Mouse (Mus musculus): ENCODE results near the gene Srrm3.

The Srrm3 gene

DNA sequence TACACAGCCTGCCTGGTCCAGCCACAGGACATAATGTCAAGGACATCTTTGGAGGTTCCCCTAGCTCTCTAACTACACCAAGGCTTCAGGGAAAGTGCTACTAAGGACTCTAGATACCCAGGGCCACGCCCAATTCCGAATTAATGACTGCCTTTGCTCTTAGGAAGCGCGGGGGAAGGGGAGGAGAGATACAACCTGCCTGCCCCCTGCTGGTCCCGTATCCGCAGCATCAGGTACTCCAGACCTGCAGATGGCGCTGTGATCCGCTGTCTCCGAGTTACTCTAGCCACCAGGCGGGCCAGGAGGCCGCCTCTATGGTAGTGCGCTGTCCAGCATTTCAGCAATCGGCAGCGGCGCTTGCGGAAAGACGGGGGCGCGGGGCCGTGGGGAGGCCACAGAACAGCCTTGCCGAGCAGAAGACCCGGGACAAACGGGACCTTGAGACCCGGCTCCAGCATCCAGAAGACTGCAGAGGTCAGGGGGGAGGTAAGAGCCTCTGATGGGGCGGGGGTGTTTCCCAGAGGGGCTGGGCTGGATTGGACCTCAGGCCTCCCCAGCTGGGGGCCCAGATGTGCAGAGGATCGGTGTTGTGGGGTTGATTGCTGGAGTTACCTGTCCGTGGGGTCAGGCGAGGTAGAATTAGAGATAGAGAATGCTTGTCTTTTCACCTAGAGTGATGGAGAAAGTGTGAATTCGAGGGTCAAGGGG is at the start of gene Srrm3:
TSS of gene Srrm3 (plus strand) at position 336 of the 708 bp plus-strand sequence.
- peak; percentile 96 for DNase-seq (ENCODE audit: low read depth)

GRCm38 (mm10) chr5:135761881-135762280 is 44.8 kb upstream of the Srrm3 start:
- no peak for DNase-seq (ENCODE audit: low read depth)

DNA sequence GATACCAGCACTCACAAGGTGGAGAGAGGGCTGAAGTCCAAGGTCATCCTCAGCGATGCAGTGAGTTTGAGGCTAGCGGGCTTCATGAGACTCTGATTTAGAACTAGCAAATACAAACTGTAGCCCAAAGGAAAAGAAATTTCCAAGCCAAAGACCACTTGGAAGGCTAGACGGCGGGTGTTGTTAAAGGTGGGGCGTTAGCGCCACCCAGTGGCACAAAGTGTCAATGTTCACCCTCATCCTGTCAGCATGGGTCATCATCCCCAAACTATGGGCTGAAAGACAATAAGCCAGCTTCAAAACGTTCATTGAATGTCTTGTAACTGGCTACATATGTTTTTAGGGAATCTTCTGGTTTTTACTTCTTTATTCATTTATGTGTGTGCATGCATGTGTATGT is 43.2 kb upstream of the Srrm3 start:
- peak; percentile 84 for DNase-seq (ENCODE audit: low read depth)

DNA sequence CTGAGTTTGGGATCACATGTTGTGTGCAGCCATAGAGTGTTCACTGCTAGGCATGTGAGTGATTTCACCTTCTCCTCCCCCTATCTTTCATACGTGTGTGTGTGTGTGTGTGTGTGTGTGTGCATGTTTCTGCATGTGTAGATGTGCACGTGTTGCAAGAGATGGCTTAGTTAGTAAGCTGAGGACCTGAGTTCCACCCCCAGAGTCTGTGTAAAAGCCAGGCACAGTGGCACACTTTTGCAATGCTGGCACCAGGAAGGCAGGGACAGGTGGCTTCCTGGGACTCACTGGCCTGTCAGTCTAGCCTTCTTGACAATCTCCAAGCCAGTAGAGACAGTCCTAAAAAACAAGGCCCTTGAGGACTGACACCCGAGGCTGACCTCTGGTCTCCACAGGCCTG is 41.7 kb upstream of the Srrm3 start:
- DNase-seq (ENCODE audit: low read depth), result no peak

DNA sequence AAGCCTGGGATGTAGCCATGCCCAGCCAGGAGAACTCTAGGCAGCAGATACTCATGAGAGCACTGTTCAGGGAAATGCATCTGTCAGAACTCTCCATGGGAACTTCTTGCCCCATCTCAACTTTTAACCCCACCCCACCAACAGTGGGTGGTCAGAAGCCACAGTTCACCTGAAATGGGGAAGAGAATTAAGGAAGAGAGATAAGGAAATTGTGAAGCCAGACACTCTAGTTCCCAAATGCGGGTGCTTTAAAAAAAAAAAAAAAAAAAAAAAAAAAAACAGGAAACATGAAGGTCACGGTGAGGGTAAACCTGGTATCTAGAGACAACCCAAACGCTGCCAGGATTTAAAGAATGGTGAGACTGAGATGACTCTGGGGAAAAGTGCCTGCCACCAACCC is 34.2 kb upstream of the Srrm3 start:
- DNase-seq (ENCODE audit: low read depth), result no peak

GRCm38 (mm10) chr5:135776546-135776945 is 30.1 kb upstream of the Srrm3 start:
- DNase-seq (ENCODE audit: low read depth), result no peak

GRCm38 (mm10) chr5:135777796-135778470 is 28.8 kb upstream of the Srrm3 start, which contains the start of gene Styxl1:
TSS of gene Styxl1 (minus strand) at chr5:135778385.
- no peak for DNase-seq (ENCODE audit: low read depth)

DNA sequence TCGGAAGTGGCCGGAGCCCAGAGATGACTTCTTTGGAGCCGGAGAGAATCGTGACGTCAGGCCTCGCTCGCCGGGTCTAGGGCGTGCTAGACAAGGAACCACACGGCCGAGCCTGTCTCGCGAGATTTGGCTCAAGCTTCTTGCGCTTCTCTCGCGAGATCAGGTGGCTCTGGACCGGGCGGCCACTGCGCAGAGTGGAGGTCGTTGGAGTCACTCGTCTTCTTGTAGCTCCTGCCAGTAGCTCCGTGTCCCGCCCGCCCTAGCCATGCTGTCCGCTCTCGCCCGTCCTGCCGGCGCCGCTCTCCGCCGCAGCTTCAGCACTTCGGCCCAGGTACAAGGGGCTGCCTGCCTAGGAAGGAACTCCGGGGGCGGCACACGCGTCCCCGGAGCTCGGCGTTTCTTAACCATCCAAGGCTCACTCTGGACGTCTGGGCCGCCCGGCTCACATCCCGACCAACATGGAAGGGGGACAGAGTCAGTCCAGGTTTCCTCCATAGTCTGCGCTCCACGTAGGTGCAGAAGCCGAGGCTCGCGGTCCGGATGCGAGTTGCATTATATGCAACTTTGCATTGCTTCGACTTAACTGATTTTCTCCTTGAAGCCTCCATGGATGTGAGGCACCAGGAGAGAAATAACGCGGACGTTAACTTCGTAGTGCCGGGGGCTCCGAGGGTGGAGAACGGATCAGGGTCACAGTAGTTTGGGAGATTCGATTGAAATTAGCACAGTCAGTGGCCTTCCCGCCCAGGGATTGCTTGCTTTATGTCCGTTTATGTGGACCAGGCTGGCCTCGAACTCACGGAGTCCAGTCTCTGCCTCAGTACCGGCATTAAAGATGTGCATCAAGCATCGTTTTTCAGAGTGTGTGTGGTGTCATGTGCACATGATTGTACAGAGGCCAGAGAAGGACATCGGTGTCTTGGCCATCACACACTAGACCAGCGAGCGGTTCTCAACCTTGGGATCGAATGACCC is 27.9 kb upstream of the Srrm3 start, which contains the start of gene Mdh2:
TSS of gene Mdh2 (plus strand) at position 10 of the 975 bp plus-strand sequence.
- DNase-seq (ENCODE audit: low read depth), result peak; percentile 100

GRCm38 (mm10) chr5:135780331-135780730 is 26.4 kb upstream of the Srrm3 start:
- DNase-seq (ENCODE audit: low read depth), result peak; percentile 66

DNA sequence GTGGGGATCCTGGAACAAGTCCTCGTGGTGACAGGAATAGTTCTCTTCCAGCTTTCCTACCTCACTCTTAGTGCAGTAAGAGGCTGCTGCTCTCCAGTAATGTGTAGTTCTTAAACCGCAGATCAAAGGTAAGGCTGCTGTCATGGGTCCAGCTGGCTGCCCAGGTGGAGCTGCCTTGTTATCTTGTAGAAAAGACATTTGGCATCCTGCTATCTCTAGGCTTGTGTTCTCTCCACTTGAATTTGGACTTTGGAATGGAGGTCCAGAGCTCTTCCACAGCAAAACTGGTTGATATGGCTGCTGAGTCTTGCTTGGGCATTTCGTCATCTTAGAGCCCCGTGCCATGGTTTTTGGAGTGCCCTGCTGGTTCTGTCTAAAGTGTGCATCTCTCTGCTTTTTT is 23.8 kb upstream of the Srrm3 start:
- no peak for DNase-seq (ENCODE audit: low read depth)

DNA sequence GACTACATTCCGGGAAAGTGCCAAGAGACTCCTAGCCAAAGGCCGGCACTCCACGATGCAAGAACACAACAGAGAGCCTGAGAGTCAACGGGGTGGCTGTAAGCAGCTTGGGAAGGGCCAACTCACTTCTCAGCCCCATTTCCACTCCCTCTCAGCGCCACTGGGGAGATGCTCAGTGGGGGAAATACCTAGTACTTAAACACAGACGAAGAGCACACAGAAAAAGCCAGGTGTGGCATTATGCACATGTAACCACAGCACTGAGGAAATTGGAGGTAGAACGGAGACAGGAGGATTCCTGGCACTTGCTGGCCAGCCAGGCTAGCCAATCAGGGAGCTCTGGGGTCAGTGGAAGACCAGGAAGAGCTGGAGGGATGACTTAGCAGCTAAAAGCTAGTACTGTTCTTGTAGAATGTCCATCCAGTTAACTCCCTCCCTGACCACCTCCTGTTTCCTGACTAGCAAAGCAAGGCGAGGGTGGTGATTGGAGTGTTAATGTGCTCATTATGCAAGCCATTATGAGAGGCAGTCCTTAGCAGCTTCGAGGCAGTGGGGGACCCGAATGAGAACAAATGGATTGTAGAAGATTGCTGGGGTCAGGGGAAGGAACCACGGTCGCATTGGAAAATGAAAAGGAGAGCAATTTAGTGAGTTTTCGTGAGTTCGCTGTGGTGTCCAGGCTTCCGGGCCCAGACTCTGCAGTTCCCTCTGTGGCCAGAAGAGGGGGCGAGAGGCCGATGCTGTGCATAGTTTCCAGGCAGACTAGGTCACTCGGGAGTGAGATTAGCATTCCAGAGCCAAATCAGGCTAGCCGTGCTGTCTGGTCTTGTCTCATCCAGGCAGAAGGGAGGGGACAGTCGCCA is 12.5 kb upstream of the Srrm3 start:
- peak; percentile 86 for DNase-seq (ENCODE audit: low read depth)

GRCm38 (mm10) chr5:135794859-135795181 is 11.9 kb upstream of the Srrm3 start:
- no peak for DNase-seq (ENCODE audit: low read depth)

- DNase-seq (ENCODE audit: low read depth), result peak; percentile 45
These were observed 6.9 kb upstream of the Srrm3 start for GRCm38 (mm10) chr5:135799746-135800145.

DNA sequence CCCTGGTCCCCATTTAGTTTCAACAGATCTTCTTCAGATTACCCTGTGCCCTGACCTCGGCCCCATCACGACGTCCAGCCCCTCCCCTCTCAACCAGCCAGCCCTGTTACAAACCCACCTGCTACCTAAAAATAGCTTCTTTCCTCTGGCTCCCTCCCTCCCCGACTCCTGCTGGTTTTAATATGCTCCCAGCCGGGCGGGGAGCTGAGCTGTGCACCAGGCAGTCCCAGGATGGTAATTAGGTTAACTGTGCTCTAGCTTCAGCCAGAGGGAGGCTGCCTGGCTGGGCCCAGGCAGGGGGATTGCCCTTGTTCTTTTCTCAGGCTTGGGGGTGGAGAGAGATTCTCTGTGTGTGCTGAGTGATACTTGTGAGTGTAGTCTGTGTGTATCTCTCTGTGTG is 5.8 kb upstream of the Srrm3 start:
- DNase-seq (ENCODE audit: low read depth), result no peak

DNA sequence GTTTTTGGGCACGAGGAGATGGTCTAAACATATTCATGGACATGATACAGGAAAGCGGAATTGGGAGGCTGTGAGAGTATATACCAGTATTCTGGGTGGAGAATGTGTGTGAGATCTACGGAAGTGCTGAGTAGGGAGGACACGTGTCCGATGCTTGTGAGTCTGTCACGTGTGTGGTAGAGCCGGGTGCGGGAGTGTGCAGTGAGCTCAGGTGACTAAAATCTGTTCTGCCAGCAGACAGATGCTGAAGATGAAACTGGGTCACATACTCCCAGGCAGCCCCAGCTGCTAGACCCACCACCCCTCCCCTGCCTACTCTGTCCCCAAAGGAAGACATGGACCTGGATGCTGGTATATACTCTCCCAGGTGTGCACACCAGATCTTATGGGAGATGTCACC is 4.0 kb upstream of the Srrm3 start:
- no peak for DNase-seq (ENCODE audit: low read depth)

GRCm38 (mm10) chr5:135803135-135803534 is 3.6 kb upstream of the Srrm3 start:
- peak; percentile 37 for DNase-seq (ENCODE audit: low read depth)

- no peak for DNase-seq (ENCODE audit: low read depth)
These were observed 3.0 kb upstream of the Srrm3 start for GRCm38 (mm10) chr5:135803676-135804075.

GRCm38 (mm10) chr5:135804735-135805134 is 2.0 kb upstream of the Srrm3 start:
- no peak for DNase-seq (ENCODE audit: low read depth)

DNA sequence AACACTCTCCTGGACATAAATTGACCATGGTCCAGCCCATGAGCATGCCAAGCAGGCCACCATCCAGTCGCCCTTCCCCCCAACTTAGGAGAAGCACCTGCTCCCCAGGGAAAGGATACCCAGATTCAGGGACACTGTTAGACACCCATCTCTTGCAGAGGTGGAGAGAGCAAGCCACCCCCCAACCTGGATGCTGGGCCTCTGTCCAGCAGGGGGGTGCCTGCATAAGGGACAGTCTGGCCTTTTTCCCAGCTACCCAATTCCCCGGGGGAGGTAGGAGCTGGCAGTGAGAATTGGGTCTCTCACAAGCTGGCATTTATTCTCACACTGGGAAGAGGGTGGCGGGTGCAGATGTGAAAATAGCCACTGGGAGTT is 560 bp downstream of the Srrm3 start:
- DNase-seq (ENCODE audit: low read depth), result no peak

DNA sequence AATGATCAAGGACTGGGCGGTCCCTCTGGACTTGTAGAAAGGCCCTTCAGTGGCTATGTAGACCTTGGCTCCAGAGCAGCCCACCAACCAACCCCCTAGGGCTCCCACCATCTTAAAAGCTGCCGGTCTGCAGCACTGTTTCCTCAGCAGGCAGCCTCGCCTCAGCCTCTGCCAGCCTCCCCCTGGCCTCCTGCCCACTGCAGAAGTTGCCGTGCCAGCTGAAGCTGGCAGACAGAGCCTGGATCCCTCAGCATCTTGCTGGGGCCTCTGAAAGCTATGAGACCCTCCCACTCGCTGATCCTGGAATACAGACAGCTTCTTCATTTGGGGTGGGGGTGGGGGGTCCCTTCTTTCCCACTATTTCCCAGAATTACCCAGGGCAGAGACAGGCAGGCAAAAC is 6.3 kb downstream of the Srrm3 start:
- DNase-seq (ENCODE audit: low read depth), result no peak

- no peak for DNase-seq (ENCODE audit: low read depth)
These were observed 11.8 kb downstream of the Srrm3 start for GRCm38 (mm10) chr5:135818491-135818890.
